Mouse (Mus musculus) left cerebral cortex, postnatal 14 days (tissue): Measurements from ENCODE around the gene Ccdc180. TPM values are rescaled to one million over a fixed set of nuclear protein-coding genes. Genes with fewer than 3 reads are reported as not detected.

ENCODE experiments used
- DNase-seq, 2 experiments: peaks; one replicate each; pipeline ENCODE4 v3.0.0; 2021 to 2022; ENCODE audit warnings: low spot score in 2 of 2, mixed read lengths in 1 of 2
- intact Hi-C: fragments of 180-260 bp; cut with DNase I; formaldehyde crosslinking; loops from one replicate; pipeline ENCODE4 v1.15.1; 2025
- long read RNA-seq, 2 experiments: library from polyadenylated mRNA; stranded (forward); transcript quantifications; one replicate each; pipeline ENCODE4 v2.0.0; 2021
- total RNA-seq, 2 experiments: library from RNA; stranded (reverse); gene quantifications; 2 replicates each; pipeline ENCODE4 v1.2.3; 2021

Gene Ccdc180
- under 1 TPM in 1 of 2 experiments, not detected in 1; 0.13 TPM for total RNA-seq
- long read RNA-seq, experiment 1, result 0 reads
- long read RNA-seq, experiment 2, result 0 reads

- DNase-seq, result peak; percentile 47 to 59
- intact Hi-C loops, result no loop called here
Measured at GRCm38 (mm10) chr4:45890066-45890761, at the start of gene Ccdc180. Ccdc180 (plus strand) TSS chr4:45890303.

- DNase-seq, result peak in 1 of 2 experiments; percentile 63
- intact Hi-C loops, result no loop called here
Measured at GRCm38 (mm10) chr4:45844355-45844754, 45.7 kb upstream of the Ccdc180 start.

- DNase-seq, result no peak
- intact Hi-C loops, result no loop called here
Measured at GRCm38 (mm10) chr4:45846263-45846662, 43.8 kb upstream of the Ccdc180 start.

GRCm38 (mm10) chr4:45848109-45848824 is 41.8 kb upstream of the Ccdc180 start, which contains the start of gene Stra6l:
Stra6l (plus strand) TSS chr4:45848664.
- DNase-seq, result no peak
- intact Hi-C loops, result no loop called here

- intact Hi-C loops, result no loop called here
- DNase-seq, result no peak
Measured at GRCm38 (mm10) chr4:45848825-45849156, 41.3 kb upstream of the Ccdc180 start.

GRCm38 (mm10) chr4:45849419-45849818 is 40.7 kb upstream of the Ccdc180 start:
- intact Hi-C loops, result no loop called here
- no peak for DNase-seq

GRCm38 (mm10) chr4:45851640-45852051 is 38.5 kb upstream of the Ccdc180 start:
- no peak for DNase-seq
- intact Hi-C loops, result loop anchor here (10.0 kb wide), 2 partner anchors 67 to 567 kb away; no protein-coding TSS in a partner anchor

- intact Hi-C loops, result loop anchor here (10.0 kb wide), 2 partner anchors 69 to 569 kb away; no protein-coding TSS in a partner anchor
- DNase-seq, result no peak
Measured at GRCm38 (mm10) chr4:45853496-45854246, 36.4 kb upstream of the Ccdc180 start.

- peak; percentile 73 to 87 for DNase-seq
- intact Hi-C loops, result loop anchor here (5.0 to 10.0 kb wide), 4 partner anchors 39 to 571 kb away; no protein-coding TSS in a partner anchor
Measured at GRCm38 (mm10) chr4:45855803-45856424, 34.2 kb upstream of the Ccdc180 start.

- peak in 1 of 2 experiments; percentile 17 for DNase-seq
- intact Hi-C loops, result no loop called here
Measured at GRCm38 (mm10) chr4:45861160-45861559, 28.9 kb upstream of the Ccdc180 start.

- intact Hi-C loops, result no loop called here
Measured at GRCm38 (mm10) chr4:45867416-45867815, 22.7 kb upstream of the Ccdc180 start.

GRCm38 (mm10) chr4:45869021-45869815 is 20.9 kb upstream of the Ccdc180 start:
- DNase-seq, result no peak
- intact Hi-C loops, result no loop called here

More at GRCm38 (mm10) chr4:45867416-45867815, 22.7 kb upstream of the Ccdc180 start:
- no peak for DNase-seq

- DNase-seq, result no peak
- intact Hi-C loops, result no loop called here
Measured at GRCm38 (mm10) chr4:45872147-45872546, 18.0 kb upstream of the Ccdc180 start.

- intact Hi-C loops, result no loop called here
- peak; percentile 60 to 69 for DNase-seq
Measured at GRCm38 (mm10) chr4:45878929-45879328, 11.2 kb upstream of the Ccdc180 start.

- intact Hi-C loops, result no loop called here
- no peak for DNase-seq
Measured at GRCm38 (mm10) chr4:45882521-45882920, 7.6 kb upstream of the Ccdc180 start.

GRCm38 (mm10) chr4:45883250-45883649 is 6.9 kb upstream of the Ccdc180 start:
- DNase-seq, result no peak
- intact Hi-C loops, result no loop called here

- DNase-seq, result no peak
- intact Hi-C loops, result no loop called here
Measured at GRCm38 (mm10) chr4:45889487-45889886, 616 bp upstream of the Ccdc180 start.

GRCm38 (mm10) chr4:45896425-45897081 is 6.5 kb downstream of the Ccdc180 start:
- no peak for DNase-seq
- intact Hi-C loops, result no loop called here
